Comparison of ENCODE assay signal across 18 mouse cellular contexts in the genomic region with DNA sequence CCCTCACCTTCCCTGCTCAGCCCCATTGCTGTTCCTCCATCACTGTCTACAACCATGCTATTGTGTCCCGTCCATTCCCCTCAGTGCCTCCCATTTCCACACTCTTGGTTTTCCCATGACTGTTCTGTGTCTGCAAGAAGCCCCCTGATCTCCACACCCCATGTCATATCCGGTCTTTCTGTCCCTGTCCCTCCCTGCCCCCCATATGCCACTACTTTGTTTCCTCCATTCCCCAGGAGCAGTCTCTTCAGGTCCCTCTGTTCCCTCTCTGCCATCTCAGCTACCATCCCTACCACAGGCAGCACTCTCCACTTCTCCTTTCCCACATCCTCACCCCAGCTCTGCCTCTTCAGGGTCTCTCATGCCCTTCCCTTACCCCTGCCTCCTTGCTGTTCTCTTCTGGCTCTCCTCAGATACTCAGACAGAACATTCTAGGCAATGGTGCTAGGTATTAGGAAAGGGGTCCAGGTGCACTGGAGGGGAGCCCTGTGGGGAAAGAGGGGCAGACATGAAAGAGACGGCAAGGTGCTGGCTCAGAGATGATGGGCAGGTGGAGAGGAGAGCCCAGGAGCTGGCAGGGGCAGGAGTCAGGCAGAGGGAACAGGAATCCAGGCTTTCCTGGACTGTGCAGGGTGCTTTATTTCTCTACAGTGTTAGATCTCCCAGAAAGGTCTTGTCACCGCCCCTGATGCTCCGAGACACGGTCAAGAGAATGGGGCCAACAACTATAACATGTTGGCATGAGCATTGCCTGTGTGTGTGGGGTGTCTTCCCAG. TPM values are rescaled to one million over a fixed set of nuclear protein-coding genes. Genes with fewer than 3 reads are reported as not detected.
A peak's percentile ranks its signal among the peaks of the same experiment; 100 is the strongest.
DNase-seq lines count a peak whose midpoint lies in the region; ATAC-seq and TF ChIP-seq lines count a peak whose summit lies in the region.
"Had no signal": no experiment of that assay in that cellular context is flagged by ENCODE, and none has a peak within 500 bp of the region (broad histone marks: within the 10 kb centered on the region; RNA-seq: fewer than 3 reads in every experiment).

No protein-coding gene starts in this region.

- H3K4me2 ChIP-seq in forebrain, embryonic 14.5 days (ENCODE audit: low read length), result peak overlapping the region; percentile 95
- H3K4me2 ChIP-seq: liver, embryonic 13.5 days had no signal

- no peaks in the 10 kb centered on the region for H3K27me3 ChIP-seq in forebrain, embryonic 14.5 days (replicated peaks; ENCODE audit: control insufficient read depth, insufficient read depth, low read length)
- peaks cover 98% of the 10 kb centered on the region for H3K27me3 ChIP-seq in midbrain, embryonic 10.5 days (ENCODE audit: low read depth, poor library complexity, severe bottlenecking)

- TF ChIP-seq CTCF in layer of hippocampus, adult 2 months (conservative IDR thresholded peaks at IDR 0.05), result no peak
- no peak for TF ChIP-seq CTCF in olfactory bulb, adult 2 months (IDR thresholded peaks at IDR 0.05; ENCODE audit: insufficient read depth, low read depth, low read length)

- no peak for TF ChIP-seq POLR2A in olfactory bulb, adult 2 months (IDR thresholded peaks at IDR 0.05; ENCODE audit: insufficient read depth, low read depth, low read length)

- H3K4me1 ChIP-seq in forebrain, embryonic 14.5 days (ENCODE audit: control insufficient read depth, insufficient read depth, low read length), result peaks cover 59% of the 10 kb centered on the region
- peaks cover 96% of the 10 kb centered on the region for H3K4me1 ChIP-seq in midbrain, embryonic 10.5 days
- H3K4me1 ChIP-seq in olfactory bulb, adult 2 months (ENCODE audit: control insufficient read depth, insufficient read depth, low read length), result peaks cover 51% of the 10 kb centered on the region

- no peak for DNase-seq in layer of hippocampus, adult 2 months (ENCODE audit: low spot score in 2 of 2)
- no peak for DNase-seq in layer of hippocampus, postnatal 14 days (ENCODE audit: low spot score in 2 of 2)
- no peak for DNase-seq in forebrain, embryonic 14.5 days (ENCODE audit: low spot score)
- no peak for DNase-seq in midbrain, embryonic 10.5 days (ENCODE audit: low spot score)
- no peak for DNase-seq in embryo, embryonic 11 days
- DNase-seq in layer of hippocampus, postnatal 10 days (ENCODE audit: low spot score in 2 of 2), result no peak
- no peak for DNase-seq in heart, adult 11 months
- DNase-seq: heart, adult 18-20 months; heart, postnatal 36 days; kidney, postnatal 14 days; liver, embryonic 13.5 days; right cerebral cortex, postnatal 25 days; thymus, postnatal 4 days had no signal

- H3K27ac ChIP-seq in layer of hippocampus, adult 2 months, result peak overlapping the region; percentile 95
- H3K27ac ChIP-seq in forebrain, embryonic 14.5 days (ENCODE audit: low read depth, low read length), result peak overlapping the region; percentile 90; the same call in 1 of the 2 replicates
- H3K27ac ChIP-seq in midbrain, embryonic 10.5 days (replicated peaks), result no peak overlapping the region
- peak overlapping the region; percentile 18 for H3K27ac ChIP-seq in olfactory bulb, adult 2 months (ENCODE audit: insufficient read depth, low read depth, low read length)
- H3K27ac ChIP-seq: liver, embryonic 13.5 days; macrophage had no signal

- peak overlapping the region; percentile 98 for H3K9ac ChIP-seq in forebrain, embryonic 14.5 days (ENCODE audit: low read length)
- H3K9ac ChIP-seq: liver, embryonic 13.5 days had no signal

- 56% methylated on average over 6 of the region's 6 CpGs for WGBS in forebrain, embryonic 14.5 days
- WGBS in midbrain, embryonic 10.5 days, result 63% methylated on average over 6 of the region's 6 CpGs
- 22% methylated on average over 6 of the region's 6 CpGs for WGBS in olfactory bulb, adult 2 months

- peak overlapping the region; percentile 89 for H3K4me3 ChIP-seq in layer of hippocampus, adult 2 months
- H3K4me3 ChIP-seq in forebrain, embryonic 14.5 days (ENCODE audit: low read depth, low read length), result peak overlapping the region; percentile 75
- peak overlapping the region; percentile 67 for H3K4me3 ChIP-seq in midbrain, embryonic 10.5 days
- H3K4me3 ChIP-seq in olfactory bulb, adult 2 months (ENCODE audit: insufficient read depth, low read depth, low read length), result peak overlapping the region; percentile 93
- H3K4me3 ChIP-seq: liver, embryonic 13.5 days had no signal

- H3K9me3 ChIP-seq in forebrain, embryonic 14.5 days (replicated peaks; ENCODE audit: control insufficient read depth, low read length), result no peaks in the 10 kb centered on the region
- no peaks in the 10 kb centered on the region for H3K9me3 ChIP-seq in midbrain, embryonic 10.5 days (replicated peaks)
- H3K9me3 ChIP-seq: liver, embryonic 13.5 days had no signal

- ATAC-seq in forebrain, embryonic 14.5 days, result no peak
- ATAC-seq: activated CD4-positive, CD25-positive, alpha-beta regulatory T cell, adult 4 months had no signal

- H3K36me3 ChIP-seq in forebrain, embryonic 14.5 days (ENCODE audit: control insufficient read depth, insufficient read depth, low read length), result peaks cover 3% of the 10 kb centered on the region; the same call in 1 of the 2 replicates
- H3K36me3 ChIP-seq in midbrain, embryonic 10.5 days, result peaks cover 6% of the 10 kb centered on the region
- H3K36me3 ChIP-seq: liver, embryonic 13.5 days had no signal

RNA-seq across cellular contexts. Expression of gene Slc22a12, which starts 42.8 kb away (rescaled TPM):
- total RNA-seq in layer of hippocampus, adult 2 months (2021), result under 1 TPM; 0.20 to 0.37 TPM
- 1 to 10 TPM; 1.5 to 2.4 TPM for total RNA-seq in layer of hippocampus, postnatal 14 days (2021)
- polyA plus RNA-seq in forebrain, embryonic 14.5 days (2014; fragmentation: Nextera tagmentation; extraction: Ambion mirVana), result not detected in 2 replicates
- not detected in 2 replicates for polyA plus RNA-seq in midbrain, embryonic 10.5 days (2016; fragmentation: Nextera tagmentation; extraction: Ambion mirVana)
- polyA plus RNA-seq in olfactory bulb, adult 2 months (2012; ENCODE audit: insufficient read depth, insufficient read length, low replicate concordance, missing spikeins), result not detected in 2 replicates
- total RNA-seq in layer of hippocampus, postnatal 10 days (2021), result 1 to 10 TPM in 1 of 2 experiments, under 1 TPM in 1; 0.71 to 1.3 TPM
- total RNA-seq: heart, postnatal 36 days; neutrophil, adult 5-6 weeks had no signal
- polyA plus RNA-seq: activated CD4-positive, CD25-positive, alpha-beta regulatory T cell, adult 4 months; liver, embryonic 13.5 days; macrophage; stomach, embryonic 14.5 days had no signal
